Mouse (Mus musculus): ENCODE data around the gene Fat3. TPM values are rescaled to one million over a fixed set of nuclear protein-coding genes. Genes with fewer than 3 reads are reported as not detected.
A peak's percentile ranks its signal among the peaks of the same experiment; 100 is the strongest.

The Fat3 gene
- polyA plus RNA-seq, 1 experiment, result 42.0 TPM

DNA sequence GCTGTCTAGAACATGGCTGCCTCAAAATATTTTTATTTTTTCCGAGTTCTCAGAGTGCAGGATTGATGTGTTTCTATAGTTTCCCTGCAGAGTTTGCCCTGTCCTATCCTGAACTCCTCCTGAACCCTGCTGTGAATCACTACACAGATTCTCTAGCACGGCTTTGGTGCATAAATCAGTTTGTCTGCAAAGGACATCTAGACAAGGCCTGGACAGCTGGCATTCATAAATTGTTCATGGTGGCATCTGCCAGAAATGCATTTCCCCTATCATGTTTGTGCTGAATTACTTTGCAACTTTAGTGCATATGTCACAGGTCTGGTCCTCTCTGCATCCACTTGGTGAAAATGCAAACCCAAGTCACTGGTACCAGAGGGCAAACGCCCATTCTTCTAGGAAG is 543.3 kb downstream of the Fat3 start:
- TF ChIP-seq CTCF (IDR thresholded peaks at IDR 0.05; ENCODE audit: borderline replicate concordance, extremely low read depth, insufficient read depth, insufficient read length) (no peak), POLR2A (IDR thresholded peaks at IDR 0.05; ENCODE audit: borderline replicate concordance, extremely low read depth, insufficient read depth, insufficient read length, poor library complexity, severe bottlenecking) (no peak)
- DNase-seq (ENCODE audit: low read depth), result no peak

DNA sequence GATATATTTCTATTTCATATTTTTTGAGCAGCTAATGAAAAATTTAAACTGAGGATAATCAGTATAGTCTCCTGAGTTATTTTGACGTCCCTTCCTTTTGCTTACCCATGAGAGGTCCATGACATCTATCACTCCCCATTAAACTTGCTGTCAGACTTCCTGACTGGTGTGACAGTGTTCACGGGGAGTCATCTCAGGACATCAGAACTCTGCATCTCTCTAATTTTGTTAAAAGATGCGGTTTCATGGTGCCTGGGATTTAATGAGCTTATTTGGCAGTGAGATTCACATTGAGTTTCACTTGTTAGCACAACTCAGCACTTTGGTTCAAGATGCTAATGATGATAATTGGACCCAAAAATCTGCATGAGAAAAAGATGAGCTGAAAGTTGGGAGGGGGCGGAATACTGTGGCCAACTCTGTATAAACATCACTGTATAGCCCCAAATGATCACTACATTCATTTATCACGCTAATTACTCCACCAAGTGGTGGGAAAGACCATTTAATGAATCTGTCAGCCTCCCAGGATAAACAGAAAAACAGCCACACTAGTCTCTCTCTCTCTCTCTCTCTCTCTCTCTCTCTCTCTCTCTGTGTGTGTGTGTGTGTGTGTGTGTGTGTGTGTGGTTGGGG is 545.8 kb downstream of the Fat3 start:
- DNase-seq (ENCODE audit: low read depth), result peak; percentile 92
- TF ChIP-seq POLR2A (IDR thresholded peaks at IDR 0.05; ENCODE audit: borderline replicate concordance, extremely low read depth, insufficient read depth, insufficient read length, poor library complexity, severe bottlenecking) (no peak), CTCF (IDR thresholded peaks at IDR 0.05; ENCODE audit: borderline replicate concordance, extremely low read depth, insufficient read depth, insufficient read length) (no peak)

- no peak for DNase-seq (ENCODE audit: low read depth)
- TF ChIP-seq CTCF (IDR thresholded peaks at IDR 0.05; ENCODE audit: borderline replicate concordance, extremely low read depth, insufficient read depth, insufficient read length), result no peak
- TF ChIP-seq POLR2A (IDR thresholded peaks at IDR 0.05; ENCODE audit: borderline replicate concordance, extremely low read depth, insufficient read depth, insufficient read length, poor library complexity, severe bottlenecking), result no peak
Observed at GRCm38 (mm10) chr9:15954338-15954704, 546.8 kb downstream of the Fat3 start.

DNA sequence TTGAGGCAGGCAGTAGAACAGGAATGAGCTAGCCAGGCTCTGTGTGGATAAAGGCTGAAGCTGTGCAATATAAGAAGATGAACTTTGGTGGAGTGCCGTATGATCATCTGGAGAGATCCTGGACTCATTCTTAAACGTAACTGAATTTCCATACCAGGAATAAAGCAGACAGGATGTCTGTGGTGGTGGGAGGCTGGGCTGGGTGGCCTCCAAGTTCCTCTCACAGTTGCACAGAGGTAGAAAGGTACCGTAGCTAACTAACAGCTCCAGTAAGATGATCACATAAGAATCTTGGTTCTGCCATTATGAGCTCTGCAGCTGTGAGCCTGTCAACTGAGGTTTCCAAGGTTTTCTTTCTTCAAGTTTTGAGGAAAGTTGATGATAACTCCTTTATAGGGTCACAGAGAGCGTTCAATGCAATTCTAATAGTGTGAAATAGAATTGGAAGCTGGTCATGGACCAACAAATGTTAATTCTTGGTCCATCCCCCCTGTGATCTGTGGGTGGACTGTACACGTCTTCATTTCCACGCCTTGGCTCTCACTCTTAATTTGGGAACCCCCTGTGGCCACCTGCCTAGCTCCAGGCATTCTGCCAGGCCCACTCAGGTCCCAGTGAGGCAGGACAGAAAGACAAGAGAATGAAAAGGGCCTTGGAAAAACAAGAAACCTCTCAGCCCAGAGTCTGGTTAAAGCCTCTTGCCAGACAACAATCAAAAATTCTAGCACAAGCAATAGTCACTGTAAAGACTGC is 547.3 kb downstream of the Fat3 start:
- TF ChIP-seq CTCF (IDR thresholded peaks at IDR 0.05; ENCODE audit: borderline replicate concordance, extremely low read depth, insufficient read depth, insufficient read length), result no peak
- TF ChIP-seq POLR2A (IDR thresholded peaks at IDR 0.05; ENCODE audit: borderline replicate concordance, extremely low read depth, insufficient read depth, insufficient read length, poor library complexity, severe bottlenecking), result no peak
- peak; percentile 53 for DNase-seq (ENCODE audit: low read depth)

DNA sequence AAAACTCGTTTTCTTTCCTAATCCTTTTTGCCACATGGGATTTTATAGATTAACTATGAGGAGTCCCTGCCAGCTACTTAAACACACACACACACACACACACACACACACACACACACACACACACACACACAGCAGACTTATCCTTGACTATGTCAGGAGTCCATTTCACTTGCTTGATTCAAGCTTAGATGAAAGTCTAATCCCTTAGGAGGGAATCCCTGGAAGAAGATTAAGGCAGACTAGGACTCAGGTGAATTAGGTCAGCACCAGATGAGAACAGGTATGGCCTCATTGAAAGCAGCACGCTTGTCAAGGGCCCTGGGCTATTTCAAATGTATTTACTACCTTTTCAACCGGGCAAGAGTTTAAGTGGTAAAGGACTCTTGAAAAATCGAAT is 553.0 kb downstream of the Fat3 start:
- no peak for TF ChIP-seq CTCF (IDR thresholded peaks at IDR 0.05; ENCODE audit: borderline replicate concordance, extremely low read depth, insufficient read depth, insufficient read length)
- TF ChIP-seq POLR2A (IDR thresholded peaks at IDR 0.05; ENCODE audit: borderline replicate concordance, extremely low read depth, insufficient read depth, insufficient read length, poor library complexity, severe bottlenecking), result no peak
- no peak for DNase-seq (ENCODE audit: low read depth)

DNA sequence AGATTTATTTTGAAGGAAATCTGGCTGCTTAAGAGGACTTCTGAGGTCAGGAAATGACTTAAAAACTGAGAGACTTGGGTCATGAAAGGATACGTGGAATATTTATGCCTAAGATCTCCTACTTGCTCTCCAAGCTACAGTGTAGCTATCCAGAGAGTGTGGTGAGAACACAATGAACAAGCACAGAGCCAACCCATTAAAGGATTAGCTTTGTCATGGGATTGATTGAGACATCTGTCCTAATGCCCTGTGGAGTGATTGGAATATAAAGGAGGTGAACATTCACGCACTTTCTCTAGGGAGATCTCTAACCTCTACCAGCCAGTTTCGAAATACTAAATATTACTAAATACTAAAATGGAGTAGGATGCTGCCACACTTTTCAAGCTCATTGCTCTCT is 556.9 kb downstream of the Fat3 start:
- TF ChIP-seq POLR2A (IDR thresholded peaks at IDR 0.05; ENCODE audit: borderline replicate concordance, extremely low read depth, insufficient read depth, insufficient read length, poor library complexity, severe bottlenecking), result no peak
- no peak for TF ChIP-seq CTCF (IDR thresholded peaks at IDR 0.05; ENCODE audit: borderline replicate concordance, extremely low read depth, insufficient read depth, insufficient read length)
- peak; percentile 29 for DNase-seq (ENCODE audit: low read depth)

- DNase-seq (ENCODE audit: low read depth), result no peak
- no peak for TF ChIP-seq POLR2A (IDR thresholded peaks at IDR 0.05; ENCODE audit: borderline replicate concordance, extremely low read depth, insufficient read depth, insufficient read length, poor library complexity, severe bottlenecking)
- TF ChIP-seq CTCF (IDR thresholded peaks at IDR 0.05; ENCODE audit: borderline replicate concordance, extremely low read depth, insufficient read depth, insufficient read length), result no peak
Observed at GRCm38 (mm10) chr9:15943486-15944153, 557.5 kb downstream of the Fat3 start.

- TF ChIP-seq POLR2A (IDR thresholded peaks at IDR 0.05; ENCODE audit: borderline replicate concordance, extremely low read depth, insufficient read depth, insufficient read length, poor library complexity, severe bottlenecking) (no peak), CTCF (IDR thresholded peaks at IDR 0.05; ENCODE audit: borderline replicate concordance, extremely low read depth, insufficient read depth, insufficient read length) (no peak)
- DNase-seq (ENCODE audit: low read depth), result no peak
Observed at GRCm38 (mm10) chr9:15941818-15942217, 559.3 kb downstream of the Fat3 start.

DNA sequence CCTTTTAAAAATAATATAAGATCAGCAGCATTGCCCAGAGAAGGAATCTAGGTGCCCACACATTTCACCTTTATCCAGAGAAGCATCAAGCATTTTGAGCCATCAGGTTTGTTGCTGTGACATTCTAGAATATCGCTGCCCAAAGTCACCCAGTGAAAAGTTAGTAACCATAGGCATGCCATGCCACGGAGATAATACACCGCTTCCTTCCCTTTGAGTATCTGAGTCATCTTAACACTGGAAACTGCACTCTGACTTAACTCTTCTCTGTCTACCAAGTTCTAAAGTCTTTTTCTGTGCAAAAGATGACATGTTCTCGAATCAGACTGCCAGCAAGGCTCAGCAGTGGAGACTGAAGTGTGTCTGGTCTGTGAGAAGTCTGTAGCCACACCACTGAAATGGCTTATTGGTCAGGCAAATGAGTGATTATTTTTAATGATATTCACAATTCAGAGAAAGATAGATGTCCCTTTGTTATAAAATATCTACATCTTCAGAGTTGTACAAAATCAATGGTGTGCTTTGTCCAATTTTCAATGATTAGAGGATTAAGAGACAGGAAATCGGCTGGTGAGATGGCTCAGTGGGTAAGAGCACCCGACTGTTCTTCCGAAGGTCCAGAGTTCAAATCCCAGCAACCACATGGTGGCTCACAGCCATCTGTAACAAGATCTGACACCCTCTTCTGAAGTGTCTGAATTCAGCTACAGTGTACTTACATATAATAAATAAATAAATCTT is 560.0 kb downstream of the Fat3 start:
- DNase-seq (ENCODE audit: low read depth), result no peak
- TF ChIP-seq POLR2A (IDR thresholded peaks at IDR 0.05; ENCODE audit: borderline replicate concordance, extremely low read depth, insufficient read depth, insufficient read length, poor library complexity, severe bottlenecking), result no peak
- no peak for TF ChIP-seq CTCF (IDR thresholded peaks at IDR 0.05; ENCODE audit: borderline replicate concordance, extremely low read depth, insufficient read depth, insufficient read length)

- peak; percentile 50; the same call in 1 of the 2 replicates for TF ChIP-seq CTCF (IDR thresholded peaks at IDR 0.05; ENCODE audit: borderline replicate concordance, extremely low read depth, insufficient read depth, insufficient read length)
- TF ChIP-seq POLR2A (IDR thresholded peaks at IDR 0.05; ENCODE audit: borderline replicate concordance, extremely low read depth, insufficient read depth, insufficient read length, poor library complexity, severe bottlenecking), result no peak
- DNase-seq (ENCODE audit: low read depth), result no peak
Observed at GRCm38 (mm10) chr9:15939594-15939993, 561.5 kb downstream of the Fat3 start.

All from brain, embryonic 14.5 days (tissue).